Mouse (Mus musculus): ENCODE data around the gene 1700016D06Rik. TPM values are rescaled to one million over a fixed set of nuclear protein-coding genes. Genes with fewer than 3 reads are reported as not detected.
A peak's percentile ranks its signal among the peaks of the same experiment; 100 is the strongest.

The 1700016D06Rik gene
- polyA plus RNA-seq (2016; fragmentation: Nextera tagmentation; extraction: Ambion mirVana) = not detected in 2 replicates

DNA sequence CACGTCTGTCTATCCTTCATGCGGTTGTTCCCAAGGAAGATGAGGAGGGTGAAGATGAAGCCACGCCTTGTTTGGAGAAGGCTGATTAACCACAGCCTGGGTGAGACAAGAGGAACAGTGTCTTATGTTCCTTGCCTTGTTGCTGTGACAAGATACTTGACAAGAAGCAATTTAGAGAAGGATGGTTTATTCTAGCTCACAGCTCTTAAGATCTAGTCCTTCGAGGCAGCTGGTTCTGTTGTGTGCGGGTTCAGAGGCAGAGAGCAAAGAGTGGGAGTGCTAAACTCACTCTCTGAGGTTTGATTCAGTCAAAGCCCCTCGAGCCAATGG, at the start of gene 1700016D06Rik:
Gene 1700016D06Rik (minus strand): TSS at position 31 of the 330 bp plus-strand sequence.
- Histone ChIP-seq H3K9me3 (replicated peaks) (no peaks in the 10 kb centered on the region), H3K36me3 (no peaks in the 10 kb centered on the region), H3K27me3 (peaks cover 12% of the 10 kb centered on the region), H3K27ac (no peak within 1 kb of the TSS), H3K4me3 (no peak within 1 kb of the TSS), H3K4me1 (no peaks in the 10 kb centered on the region), H3K9ac (0 out of 2 replicates have a peak within 1 kb of the TSS, but pooled peaks have one; percentile 3), H3K4me2 (replicated peaks) (peak within 1 kb of the TSS; percentile 39)
- ATAC-seq (ENCODE audit: low FRiP score) = no peak
- WGBS = 72% methylated on average over 6 of the region's 6 CpGs

DNA sequence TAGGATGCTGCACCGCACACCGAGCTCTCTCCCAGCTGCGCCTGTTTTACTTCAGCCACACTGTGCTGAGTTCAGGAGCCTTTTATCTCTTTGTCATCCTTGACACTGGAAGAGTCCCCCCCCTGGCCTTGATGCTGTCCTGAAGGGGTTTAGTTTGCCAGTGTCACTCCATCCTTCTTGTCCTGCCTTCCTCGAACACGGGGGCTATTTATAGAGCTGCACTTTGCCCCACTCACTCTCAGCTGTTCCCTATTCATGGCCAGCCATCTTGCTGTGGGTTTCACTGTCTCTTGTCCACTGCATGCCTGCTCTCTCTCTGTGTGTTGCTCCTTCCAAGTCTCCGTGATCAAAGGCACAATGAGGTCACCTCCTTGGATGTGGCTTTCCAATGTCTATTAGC, 48.6 kb upstream of the 1700016D06Rik start:
- 0 out of 2 replicates have a peak, but pooled peaks cover 5% of the 10 kb centered on the region for H3K4me1 ChIP-seq
- H3K27me3 ChIP-seq = no peaks in the 10 kb centered on the region
- no peak for ATAC-seq (ENCODE audit: low FRiP score)
- no peak overlapping the region for H3K4me2 ChIP-seq (replicated peaks)
- no peaks in the 10 kb centered on the region for H3K9me3 ChIP-seq (replicated peaks)
- H3K27ac ChIP-seq = no peak overlapping the region
- H3K36me3 ChIP-seq = no peaks in the 10 kb centered on the region
- WGBS = 73% methylated on average over 6 of the region's 6 CpGs
- H3K4me3 ChIP-seq = no peak overlapping the region
- no peak overlapping the region for H3K9ac ChIP-seq

DNA sequence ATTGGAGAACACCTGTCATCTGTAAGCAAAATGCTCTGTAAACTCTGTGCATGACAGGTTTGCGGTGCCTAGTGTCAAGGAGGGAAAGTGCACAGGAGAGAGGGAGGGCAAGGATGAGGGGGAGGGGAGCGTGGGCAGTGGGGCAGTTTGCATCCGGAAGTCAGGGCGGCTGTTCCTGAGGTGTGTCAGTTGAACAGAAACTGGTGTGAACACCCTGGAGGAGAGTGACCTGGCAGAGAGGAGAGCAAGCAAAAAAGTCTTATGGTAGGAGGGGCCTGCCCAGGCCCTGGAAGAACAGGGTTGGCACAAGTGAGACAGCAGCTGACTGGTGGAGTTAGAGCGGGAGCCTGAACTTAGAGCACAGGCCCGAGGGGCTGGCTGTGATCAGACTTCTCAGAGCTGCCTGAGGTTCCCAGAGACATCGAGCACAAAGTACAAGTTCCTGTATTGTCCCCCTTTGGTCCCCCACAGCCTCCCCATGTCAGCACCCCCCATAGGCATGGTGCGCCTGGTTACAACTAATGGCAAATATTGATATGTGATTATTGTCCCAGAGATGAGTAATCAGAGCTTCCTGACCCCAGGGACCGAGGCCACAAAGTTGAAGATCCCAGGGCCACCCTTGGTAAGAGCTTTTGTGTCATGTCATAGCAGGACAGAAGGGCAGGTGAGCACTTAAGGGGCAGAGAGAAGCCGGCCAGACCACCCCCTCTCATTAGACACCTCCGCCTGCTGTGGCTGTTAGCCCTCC, 46.2 kb upstream of the 1700016D06Rik start:
- H3K4me3 ChIP-seq = no peak overlapping the region
- WGBS = 82% methylated on average over 11 of the region's 11 CpGs
- no peak for ATAC-seq (ENCODE audit: low FRiP score)
- no peaks in the 10 kb centered on the region for H3K9me3 ChIP-seq (replicated peaks)
- H3K4me1 ChIP-seq = 0 out of 2 replicates have a peak, but pooled peaks cover 5% of the 10 kb centered on the region
- H3K9ac ChIP-seq = no peak overlapping the region
- no peak overlapping the region for H3K27ac ChIP-seq
- H3K27me3 ChIP-seq = no peaks in the 10 kb centered on the region
- no peak overlapping the region for H3K4me2 ChIP-seq (replicated peaks)
- H3K36me3 ChIP-seq = no peaks in the 10 kb centered on the region

DNA sequence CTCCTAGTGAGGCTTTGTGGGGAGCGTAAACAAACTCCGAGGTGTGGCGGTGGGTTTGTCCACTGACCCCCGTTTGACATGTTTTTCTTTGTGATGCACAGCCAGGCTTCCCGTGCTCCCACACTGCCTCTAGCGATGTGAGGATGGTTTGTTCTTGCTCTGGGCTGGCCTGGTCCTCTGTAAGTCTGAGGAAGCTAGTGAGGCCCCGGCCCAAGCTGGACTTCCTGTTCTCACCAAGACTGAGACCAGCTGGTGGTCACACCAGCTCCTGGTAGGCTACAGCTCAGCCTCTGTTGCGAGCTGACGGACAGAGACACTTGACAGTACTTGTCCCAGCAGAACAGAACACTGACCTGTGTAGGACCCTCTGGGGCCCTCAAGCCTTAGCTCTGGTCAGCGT, 42.7 kb upstream of the 1700016D06Rik start:
- no peaks in the 10 kb centered on the region for H3K27me3 ChIP-seq
- no peak overlapping the region for H3K27ac ChIP-seq
- no peak overlapping the region for H3K4me2 ChIP-seq (replicated peaks)
- H3K36me3 ChIP-seq = peaks cover 14% of the 10 kb centered on the region; the same call in 1 of the 2 replicates
- H3K9me3 ChIP-seq (replicated peaks) = no peaks in the 10 kb centered on the region
- no peak overlapping the region for H3K9ac ChIP-seq
- ATAC-seq (ENCODE audit: low FRiP score) = no peak
- H3K4me1 ChIP-seq = 0 out of 2 replicates have a peak, but pooled peaks cover 5% of the 10 kb centered on the region
- no peak overlapping the region for H3K4me3 ChIP-seq
- WGBS = 74% methylated on average over 10 of the region's 10 CpGs

DNA sequence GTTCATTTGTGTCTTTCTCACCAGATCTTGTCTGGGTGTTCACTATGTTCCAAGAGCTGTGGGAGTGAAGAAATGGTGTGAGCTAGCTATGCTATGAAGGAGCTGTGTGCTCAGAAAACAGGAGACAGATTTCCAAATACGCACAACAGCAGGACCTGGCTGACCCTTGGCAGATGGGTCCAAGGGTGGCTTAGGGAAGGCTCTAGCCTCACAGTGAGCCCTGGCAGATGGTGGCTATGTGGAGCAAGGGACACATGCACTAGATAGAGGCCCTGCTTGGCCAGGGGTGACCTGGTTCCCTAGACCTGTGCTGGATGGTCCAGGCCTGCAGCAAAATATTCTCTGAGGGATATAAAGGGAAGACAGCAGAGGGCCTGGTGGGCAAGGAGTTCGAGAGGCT, 40.0 kb upstream of the 1700016D06Rik start:
- Histone ChIP-seq H3K4me3 (no peak overlapping the region), H3K9ac (no peak overlapping the region), H3K4me2 (replicated peaks) (no peak overlapping the region), H3K9me3 (replicated peaks) (no peaks in the 10 kb centered on the region), H3K27ac (no peak overlapping the region), H3K4me1 (no peaks in the 10 kb centered on the region), H3K27me3 (no peaks in the 10 kb centered on the region), H3K36me3 (peaks cover 27% of the 10 kb centered on the region)
- 87% methylated on average over 2 of the region's 2 CpGs for WGBS
- no peak for ATAC-seq (ENCODE audit: low FRiP score)

DNA sequence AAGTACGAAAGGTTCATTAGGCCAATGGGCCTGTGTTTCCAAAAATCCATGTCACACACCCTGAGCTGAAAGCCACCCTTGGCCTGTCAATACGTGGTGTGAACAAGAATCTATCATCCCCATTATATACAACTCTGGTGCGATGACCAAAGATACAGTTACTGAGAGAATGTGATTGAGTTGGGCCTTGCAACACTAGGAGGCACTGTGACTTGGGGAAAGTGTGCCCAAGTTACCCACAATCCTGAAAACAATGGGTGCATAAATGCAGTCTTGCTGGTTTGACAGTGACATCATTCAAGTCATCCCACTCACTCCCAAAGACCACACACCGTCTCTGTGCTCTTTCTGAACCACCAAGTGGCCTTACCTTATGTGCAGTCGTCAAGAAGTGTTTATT, 38.2 kb upstream of the 1700016D06Rik start:
- H3K4me2 ChIP-seq (replicated peaks) = no peak overlapping the region
- no peak overlapping the region for H3K4me3 ChIP-seq
- H3K27ac ChIP-seq = no peak overlapping the region
- H3K27me3 ChIP-seq = no peaks in the 10 kb centered on the region
- 85% methylated on average over 5 of the region's 5 CpGs for WGBS
- H3K9ac ChIP-seq = no peak overlapping the region
- ATAC-seq (ENCODE audit: low FRiP score) = no peak
- H3K9me3 ChIP-seq (replicated peaks) = no peaks in the 10 kb centered on the region
- 0 out of 2 replicates have a peak, but pooled peaks cover 6% of the 10 kb centered on the region for H3K4me1 ChIP-seq
- H3K36me3 ChIP-seq = peaks cover 36% of the 10 kb centered on the region

DNA sequence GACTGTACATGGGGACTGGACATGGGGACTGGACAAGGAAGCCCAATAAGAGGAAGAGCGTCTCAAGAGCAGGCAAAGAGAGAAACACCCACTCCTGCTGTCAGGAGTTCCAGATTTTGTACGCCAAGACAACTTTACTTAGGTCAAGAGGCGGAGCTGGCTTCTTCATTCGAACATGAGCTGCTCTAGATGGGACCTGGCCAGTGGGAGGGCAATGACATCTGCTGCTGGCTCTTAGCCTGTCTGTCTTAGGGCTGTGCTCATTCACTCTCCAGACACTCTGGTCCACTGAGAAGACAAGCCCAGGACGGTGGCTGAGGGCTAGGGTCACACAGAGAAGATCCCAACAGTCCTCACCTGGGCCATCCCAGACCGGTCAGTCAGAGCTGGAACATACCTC, 36.2 kb upstream of the 1700016D06Rik start:
- H3K36me3 ChIP-seq = peaks cover 44% of the 10 kb centered on the region
- ATAC-seq (ENCODE audit: low FRiP score) = no peak
- 90% methylated on average over 6 of the region's 6 CpGs for WGBS

DNA sequence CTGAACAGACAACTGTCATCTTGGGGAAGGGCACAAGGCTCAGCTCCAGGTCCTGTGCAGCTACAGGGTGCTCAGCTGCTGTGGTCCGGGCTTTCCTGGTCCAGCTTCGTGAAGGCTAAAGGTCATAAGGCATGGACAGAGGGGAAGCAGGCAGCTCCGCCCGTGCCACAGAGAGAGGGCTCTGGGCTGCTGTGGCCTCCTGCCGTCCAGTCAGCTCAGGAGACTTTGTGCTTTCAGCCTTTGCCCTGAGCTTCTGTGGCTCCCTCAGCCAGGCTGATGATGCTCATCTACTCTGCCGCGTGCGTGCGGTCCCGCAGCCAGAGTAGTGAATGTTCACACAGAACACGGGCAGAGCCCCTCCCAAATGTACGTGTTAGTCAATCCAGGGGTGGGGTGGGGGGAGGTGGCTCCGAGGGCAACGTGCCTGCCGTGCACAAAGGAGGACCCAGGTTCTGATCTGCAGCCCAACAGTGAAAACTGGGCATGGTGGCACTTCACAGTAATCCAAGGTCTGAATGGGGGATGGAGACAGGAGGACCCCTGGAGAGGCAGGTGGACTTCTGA, 34.9 kb upstream of the 1700016D06Rik start:
- Histone ChIP-seq H3K27me3 (no peaks in the 10 kb centered on the region), H3K4me2 (replicated peaks) (no peak overlapping the region), H3K9ac (no peak overlapping the region), H3K9me3 (replicated peaks) (no peaks in the 10 kb centered on the region), H3K27ac (no peak overlapping the region), H3K4me1 (peaks cover 17% of the 10 kb centered on the region), H3K36me3 (peaks cover 44% of the 10 kb centered on the region), H3K4me3 (no peak overlapping the region)
- WGBS = 83% methylated on average over 15 of the region's 15 CpGs
- ATAC-seq (ENCODE audit: low FRiP score) = no peak

More for the DNA sequence above, 36.2 kb upstream of the 1700016D06Rik start:
- Histone ChIP-seq H3K4me1 (0 out of 2 replicates have a peak, but pooled peaks cover 11% of the 10 kb centered on the region), H3K9me3 (replicated peaks) (no peaks in the 10 kb centered on the region), H3K27ac (no peak overlapping the region), H3K4me3 (no peak overlapping the region), H3K4me2 (replicated peaks) (no peak overlapping the region), H3K27me3 (no peaks in the 10 kb centered on the region), H3K9ac (no peak overlapping the region)

DNA sequence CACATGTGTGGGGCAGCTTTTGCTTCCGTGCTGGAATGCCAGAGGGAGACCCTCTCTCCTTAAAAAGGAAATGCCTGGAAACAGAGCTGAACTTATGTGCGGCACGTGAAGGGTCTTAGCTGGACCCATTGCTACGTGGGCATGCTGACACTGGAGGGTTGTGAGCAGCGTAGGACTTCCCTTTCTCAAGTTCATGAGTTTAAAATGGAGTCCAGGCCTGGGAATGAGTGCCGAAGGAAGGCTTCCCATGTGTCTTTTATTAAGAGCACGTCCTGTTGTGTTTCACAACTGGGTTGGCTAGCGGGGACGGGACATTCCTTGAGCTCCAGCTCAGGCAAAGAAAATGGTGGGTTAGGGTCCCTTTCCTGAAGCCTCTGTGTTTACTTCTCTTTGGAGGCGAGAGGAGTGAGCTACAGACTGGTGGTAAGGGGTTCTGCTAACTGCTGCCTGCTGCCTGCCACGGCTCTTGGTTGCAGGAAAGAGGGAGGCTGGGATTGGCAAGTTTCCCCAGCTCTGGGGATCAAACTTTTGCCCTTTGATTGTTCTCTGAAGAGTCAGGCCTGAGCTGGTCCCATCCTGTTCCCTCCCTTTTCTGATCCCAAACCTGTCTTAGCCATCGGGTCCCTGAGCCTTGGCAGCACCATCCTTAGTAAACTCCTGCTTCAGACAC, 29.5 kb upstream of the 1700016D06Rik start:
- Histone ChIP-seq H3K36me3 (peaks cover 18% of the 10 kb centered on the region; the same call in 1 of the 2 replicates), H3K9ac (peak overlapping the region; percentile 91), H3K4me3 (0 out of 2 replicates have a peak overlapping the region, but pooled peaks have one; percentile 72), H3K4me1 (peaks cover 34% of the 10 kb centered on the region), H3K27ac (peak overlapping the region; percentile 23; the same call in 1 of the 2 replicates), H3K9me3 (replicated peaks) (no peaks in the 10 kb centered on the region), H3K27me3 (peaks cover 10% of the 10 kb centered on the region), H3K4me2 (replicated peaks) (peak overlapping the region; percentile 77)
- 58% methylated on average over 12 of the region's 12 CpGs for WGBS
- ATAC-seq (ENCODE audit: low FRiP score) = no peak

DNA sequence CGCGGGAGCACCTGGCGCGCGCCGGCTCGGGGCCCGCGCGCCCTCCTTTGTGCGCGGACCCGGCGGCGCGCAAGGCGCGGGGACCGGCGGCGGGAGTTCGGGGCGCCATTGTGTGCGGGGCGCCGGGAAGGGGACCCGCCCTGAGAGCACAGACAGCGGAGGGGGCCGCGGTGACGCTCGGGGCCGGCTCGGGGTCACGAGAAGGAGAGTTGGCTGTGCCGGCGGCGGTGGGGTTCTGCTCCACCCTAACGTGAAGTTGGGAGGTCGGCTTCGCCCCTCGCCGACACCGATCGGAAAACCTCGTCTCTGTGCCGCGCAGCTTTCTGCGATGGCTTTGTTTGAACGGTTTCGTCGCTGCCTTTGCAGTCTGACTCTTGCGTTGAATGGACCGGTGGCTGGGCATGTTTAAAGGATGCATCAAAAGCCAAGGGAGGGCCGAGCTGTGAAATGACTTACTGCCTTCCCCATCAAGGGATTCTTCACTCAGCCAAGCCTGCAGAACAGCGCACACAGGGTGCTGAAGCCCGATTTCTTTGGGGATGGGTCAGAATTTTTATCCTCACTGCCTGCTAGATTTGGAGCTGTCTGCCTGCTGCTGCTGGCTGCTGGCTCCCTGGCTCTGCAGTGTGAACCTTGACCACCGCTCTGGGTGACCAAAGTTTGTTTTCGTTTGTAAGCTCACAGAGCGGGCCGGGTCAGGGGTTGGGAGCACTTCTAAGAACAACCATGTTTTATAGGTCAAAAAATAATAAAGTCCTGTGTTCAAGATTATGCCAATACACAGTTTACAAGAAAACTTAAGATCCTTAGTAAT, 27.8 kb upstream of the 1700016D06Rik start:
- peaks cover 27% of the 10 kb centered on the region for H3K4me1 ChIP-seq
- H3K9me3 ChIP-seq (replicated peaks) = no peaks in the 10 kb centered on the region
- H3K27ac ChIP-seq = peak overlapping the region; percentile 99
- WGBS = under 1% methylated on average over 61 of the region's 61 CpGs
- peaks cover 15% of the 10 kb centered on the region for H3K27me3 ChIP-seq
- H3K9ac ChIP-seq = peak overlapping the region; percentile 91
- peak overlapping the region; percentile 72 for H3K4me3 ChIP-seq
- H3K4me2 ChIP-seq (replicated peaks) = peak overlapping the region; percentile 77
- ATAC-seq (ENCODE audit: low FRiP score) = peak; percentile 47; the same call in 1 of the 2 replicates
- H3K36me3 ChIP-seq = peaks cover 6% of the 10 kb centered on the region; the same call in 1 of the 2 replicates

DNA sequence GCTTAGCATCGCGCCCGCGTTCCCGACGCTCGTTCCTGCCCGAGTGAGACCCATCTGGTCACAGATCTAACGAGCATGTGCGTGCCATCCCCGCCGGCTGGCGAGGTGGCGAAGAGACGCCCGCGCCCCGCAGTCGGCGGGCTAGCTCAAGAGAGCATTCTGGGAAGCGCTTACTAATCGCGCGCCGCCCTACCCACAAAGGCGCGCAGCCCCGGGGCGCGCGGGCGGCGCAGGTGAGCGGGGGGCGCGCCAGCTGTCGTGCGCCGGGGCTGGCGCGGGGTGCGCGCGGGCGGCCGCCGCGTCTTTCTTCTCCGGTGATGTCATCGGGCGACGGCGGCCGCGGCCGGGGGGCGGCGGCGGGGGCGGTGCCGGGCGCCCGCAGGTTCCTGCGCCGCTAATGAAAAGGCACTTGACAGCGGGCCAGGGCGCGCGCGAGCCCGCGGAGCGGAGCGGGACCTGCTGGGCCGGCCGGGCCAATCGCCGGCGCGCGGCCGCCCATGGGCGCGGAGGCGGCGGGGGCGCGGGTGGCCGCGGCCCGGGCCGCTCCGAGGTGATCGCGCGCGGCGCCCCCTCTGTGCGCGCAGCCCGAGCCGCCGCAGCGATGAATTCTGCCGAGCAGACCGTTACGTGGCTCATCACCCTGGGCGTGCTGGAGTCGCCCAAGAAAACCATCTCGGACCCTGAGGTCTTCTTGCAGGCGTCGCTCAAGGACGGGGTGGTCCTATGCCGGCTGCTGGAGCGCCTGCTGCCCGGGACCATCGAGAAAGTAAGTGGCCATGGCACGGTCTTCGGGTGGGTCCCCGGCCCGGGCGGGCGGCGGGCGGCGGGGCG, 27.0 kb upstream of the 1700016D06Rik start, which contains the start of gene Arhgef7:
Gene Arhgef7 (plus strand): TSS at position 71 of the 831 bp plus-strand sequence.
- Histone ChIP-seq H3K9me3 (replicated peaks) (no peaks in the 10 kb centered on the region), H3K9ac (peak within 1 kb of the TSS; percentile 91), H3K27me3 (peaks cover 15% of the 10 kb centered on the region), H3K27ac (peak within 1 kb of the TSS; percentile 99), H3K36me3 (peaks cover 5% of the 10 kb centered on the region; the same call in 1 of the 2 replicates), H3K4me3 (peak within 1 kb of the TSS; percentile 72), H3K4me2 (replicated peaks) (peak within 1 kb of the TSS; percentile 77), H3K4me1 (peaks cover 22% of the 10 kb centered on the region)
- peak; percentile 90 for ATAC-seq (ENCODE audit: low FRiP score)
- WGBS = under 1% methylated on average over 96 of the region's 127 CpGs

All from hindbrain, embryonic 12.5 days (tissue).